Mouse (Mus musculus) left cerebral cortex, postnatal 14 days (tissue): Measurements from ENCODE around the gene Krtap3-3. TPM values are rescaled to one million over a fixed set of nuclear protein-coding genes. Genes with fewer than 3 reads are reported as not detected.

ENCODE experiments used
- total RNA-seq, 2 experiments: library from RNA; stranded (reverse); gene quantifications; 2 replicates each; pipeline ENCODE4 v1.2.3; 2021

Krtap3-3 gene
- total RNA-seq, 2 experiments from 2014 or later, result not detected

Other genes with a start within 250 kb of the Krtap3-3 start
- gene Krt25, start 227.9 kb downstream of the Krtap3-3 start, total RNA-seq, result not detected
- gene Krt26, start 212.9 kb downstream of the Krtap3-3 start, total RNA-seq, result under 1 TPM; 0.13 to 0.17 TPM
- not detected for gene Krt27, start 199.8 kb downstream of the Krtap3-3 start, total RNA-seq
- under 1 TPM; 0.22 to 0.34 TPM for gene Krt28, start 176.0 kb downstream of the Krtap3-3 start, total RNA-seq
- 10 to 100 TPM; 12.2 to 13.8 TPM for gene Krt10, start 161.5 kb downstream of the Krtap3-3 start, total RNA-seq
- 1 to 10 TPM; 8.5 to 9.7 TPM for gene Krt12, start 128.6 kb downstream of the Krtap3-3 start, total RNA-seq
- not detected for gene Krt20, start 112.7 kb downstream of the Krtap3-3 start, total RNA-seq
- not detected for gene Krt23, start 57.7 kb downstream of the Krtap3-3 start, total RNA-seq
- not detected for gene Krt39, start 29.5 kb downstream of the Krtap3-3 start, total RNA-seq
- not detected for gene Krt40, start 7.7 kb downstream of the Krtap3-3 start, total RNA-seq
- not detected for gene Krtap3-2, start 6.0 kb upstream of the Krtap3-3 start, total RNA-seq
- gene Gm11939, start 8.6 kb upstream of the Krtap3-3 start, total RNA-seq, result not detected
- gene Krtap3-1, start 15.8 kb upstream of the Krtap3-3 start, total RNA-seq, result not detected
- gene Krtap1-5, start 30.2 kb upstream of the Krtap3-3 start, total RNA-seq, result not detected
- not detected for gene Krtap1-4, start 32.8 kb upstream of the Krtap3-3 start, total RNA-seq
- gene Krtap1-3, start 40.5 kb upstream of the Krtap3-3 start, total RNA-seq, result not detected
- not detected for gene Krtap9-3, start 47.2 kb upstream of the Krtap3-3 start, total RNA-seq
- not detected for gene Gm11938, start 52.4 kb upstream of the Krtap3-3 start, total RNA-seq
- gene Gm11937, start 59.3 kb upstream of the Krtap3-3 start, total RNA-seq, result not detected
- gene Krtap2-4, start 64.0 kb upstream of the Krtap3-3 start, total RNA-seq, result not detected
- not detected for gene Gm11562, start 69.6 kb upstream of the Krtap3-3 start, total RNA-seq
- not detected for gene Krtap4-1, start 77.4 kb upstream of the Krtap3-3 start, total RNA-seq
- gene Krtap4-2, start 84.2 kb upstream of the Krtap3-3 start, total RNA-seq, result not detected
- not detected for gene Krtap4-7, start 93.2 kb upstream of the Krtap3-3 start, total RNA-seq
- not detected for gene Gm11555, start 99.4 kb upstream of the Krtap3-3 start, total RNA-seq
- gene Gm11563, start 108.1 kb upstream of the Krtap3-3 start, total RNA-seq, result not detected
- not detected for gene Krtap4-6, start 115.1 kb upstream of the Krtap3-3 start, total RNA-seq
- gene Gm14190, start 139.9 kb upstream of the Krtap3-3 start, total RNA-seq, result not detected
- gene Gm14180, start 183.4 kb upstream of the Krtap3-3 start, total RNA-seq, result not detected
- gene Gm11595, start 222.0 kb upstream of the Krtap3-3 start, total RNA-seq, result not detected
- gene Krtap4-8, start 229.8 kb upstream of the Krtap3-3 start, total RNA-seq, result not detected
- not detected for gene Krtap4-9, start 234.3 kb upstream of the Krtap3-3 start, total RNA-seq
- gene Gm11596, start 242.6 kb upstream of the Krtap3-3 start, total RNA-seq, result not detected
- gene Gm11569, start 248.1 kb upstream of the Krtap3-3 start, total RNA-seq, result not detected